Mouse (Mus musculus): ENCODE data around the gene Col8a2.

Col8a2 gene

DNA sequence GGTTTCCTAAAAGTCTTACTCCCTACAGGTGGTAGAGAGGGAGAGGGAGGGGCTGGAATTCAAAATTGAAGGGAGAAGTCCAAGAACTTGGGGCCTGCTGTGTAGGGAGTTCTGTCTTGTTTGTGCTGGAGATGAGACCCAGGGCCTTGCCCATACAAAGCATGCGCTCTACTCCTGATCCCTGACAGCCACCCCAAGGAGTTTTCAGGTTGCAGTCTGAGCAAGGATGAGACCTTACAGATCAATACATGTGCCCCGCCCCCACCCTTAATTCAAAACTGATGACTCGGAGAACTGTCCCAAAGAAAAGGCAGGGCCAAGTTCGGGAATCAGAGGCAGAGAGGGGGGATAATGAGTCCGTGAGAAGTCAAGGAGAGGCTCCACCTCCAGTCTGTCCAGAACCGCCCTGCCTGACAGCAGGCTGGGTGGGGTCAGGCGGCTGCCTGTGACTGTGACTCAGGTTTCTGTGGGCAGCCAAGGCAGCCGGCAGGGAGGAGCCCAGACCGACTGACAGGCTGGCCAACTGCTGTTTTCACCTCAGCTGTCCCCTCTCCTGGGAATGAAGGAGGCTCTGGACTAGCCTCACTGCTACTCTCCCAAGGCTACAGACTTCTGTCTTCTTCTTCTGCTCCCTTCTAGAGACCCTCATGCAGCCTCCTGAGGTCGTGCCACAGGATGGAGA lies 25.9 kb upstream of the Col8a2 start:
- peak; percentile 85 for DNase-seq (ENCODE audit: low spot score)

DNA sequence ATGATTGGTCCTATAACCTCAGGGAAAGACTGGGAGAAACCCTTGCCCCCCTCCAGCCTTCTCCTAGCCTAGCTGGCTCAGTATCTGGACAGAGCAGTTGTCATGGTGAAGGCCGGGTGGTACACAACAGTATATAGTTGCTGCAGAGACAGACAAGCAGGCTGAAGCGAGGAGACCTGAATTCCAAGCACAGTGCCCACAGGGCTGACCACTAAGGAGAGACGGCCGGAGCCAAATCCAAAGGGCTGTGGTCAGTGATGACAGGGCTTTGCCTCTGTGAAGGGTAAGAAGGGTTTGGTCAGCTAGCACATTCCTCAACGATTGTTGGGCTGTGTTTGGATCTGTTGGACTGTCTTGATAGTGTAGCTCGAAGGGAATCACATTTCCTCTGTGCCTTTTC lies 25.3 kb upstream of the Col8a2 start:
- no peak for DNase-seq (ENCODE audit: low spot score)

DNA sequence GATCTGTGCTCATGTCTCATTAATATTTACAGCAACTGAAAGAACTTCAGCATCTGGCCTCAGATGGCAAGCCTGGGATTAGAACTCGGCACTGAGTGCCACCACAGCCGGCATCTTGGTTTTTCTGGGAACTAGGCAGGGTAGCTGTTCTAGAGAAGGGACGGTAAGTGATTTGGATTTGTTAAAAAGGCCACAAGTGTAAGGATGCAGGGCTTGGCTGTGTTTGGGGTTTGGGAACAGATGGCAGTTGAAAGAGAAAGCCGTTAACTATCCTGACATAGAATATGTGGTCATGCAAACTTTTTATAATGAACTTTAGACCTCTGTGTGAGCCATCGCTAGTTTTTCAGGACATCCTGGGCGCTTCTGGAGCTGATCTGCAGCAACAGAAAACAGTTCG lies 24.9 kb upstream of the Col8a2 start:
- no peak for DNase-seq (ENCODE audit: low spot score)

DNA sequence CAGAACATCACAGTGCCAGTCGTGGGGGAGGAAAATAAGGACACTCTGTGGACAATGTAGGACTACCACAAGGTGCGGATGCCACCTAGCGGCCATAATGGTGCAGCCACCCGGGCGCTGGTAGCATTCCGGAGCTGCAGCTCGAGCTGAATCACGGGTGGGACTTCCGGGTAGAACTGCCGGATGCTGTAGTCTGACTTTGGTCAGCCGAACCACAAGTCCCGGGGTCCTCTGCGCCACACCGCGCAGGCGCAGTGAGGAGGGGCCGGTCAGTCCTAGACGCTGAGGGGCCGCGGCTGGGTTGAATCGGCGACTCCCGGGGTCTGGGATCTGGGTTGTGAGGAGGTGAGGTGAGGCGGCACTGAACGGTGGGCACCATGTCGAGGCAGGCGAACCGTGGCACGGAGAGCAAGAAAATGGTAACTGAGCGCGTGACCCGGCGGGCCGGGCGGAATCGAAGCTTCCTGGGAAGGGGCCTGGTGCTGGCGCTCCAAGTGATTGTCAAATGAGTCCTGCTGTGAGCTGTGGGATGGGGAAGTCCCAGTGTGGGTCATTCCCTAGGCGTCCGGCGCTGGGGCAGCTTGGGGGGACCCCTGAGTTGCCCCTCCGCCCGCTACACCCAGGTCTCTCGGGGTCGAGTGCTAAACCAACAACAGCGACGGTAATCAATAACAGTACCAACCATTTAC lies 24.3 kb upstream of the Col8a2 start, which contains the start of gene Trappc3:
Gene Trappc3 (plus strand): TSS at position 207 of the 689 bp plus-strand sequence.
- DNase-seq (ENCODE audit: low spot score), result peak; percentile 99

DNA sequence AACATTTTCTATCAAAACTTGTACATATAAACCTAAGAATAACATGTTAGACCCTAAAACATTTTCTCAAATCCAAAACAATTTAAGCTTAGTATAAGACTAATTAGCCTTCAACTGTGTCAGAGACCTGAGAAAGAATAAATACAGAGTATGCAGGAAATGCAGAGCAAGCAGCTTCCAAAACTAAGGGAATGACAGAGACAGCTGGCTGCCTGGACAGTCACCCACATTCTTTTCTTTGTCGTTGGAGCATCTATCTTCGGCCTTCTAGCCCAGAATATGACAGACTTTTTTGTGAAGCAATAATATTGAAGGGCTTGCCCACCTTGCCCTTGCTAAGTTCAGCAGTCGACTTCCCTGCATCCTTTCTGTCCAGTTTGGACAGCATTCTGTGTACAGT lies 17.3 kb upstream of the Col8a2 start:
- no peak for DNase-seq (ENCODE audit: low spot score)

DNA sequence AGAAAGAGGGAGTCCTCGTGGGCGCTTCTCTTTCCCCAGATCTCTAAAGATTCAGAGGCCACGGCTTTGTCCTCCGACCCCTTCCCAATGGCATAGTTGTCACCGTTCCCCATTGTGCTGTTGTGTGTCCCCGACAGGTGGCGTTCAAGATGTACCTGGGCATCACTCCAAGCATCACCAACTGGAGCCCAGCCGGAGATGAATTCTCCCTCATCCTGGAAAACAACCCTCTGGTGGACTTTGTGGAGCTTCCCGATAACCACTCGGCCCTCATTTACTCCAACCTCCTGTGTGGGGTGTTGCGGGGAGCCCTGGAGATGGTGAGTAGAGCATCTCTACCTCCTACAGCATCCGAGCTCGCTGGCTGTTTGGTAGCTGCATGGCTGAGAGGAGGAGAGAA lies 12.8 kb upstream of the Col8a2 start:
- DNase-seq (ENCODE audit: low spot score), result no peak

DNA sequence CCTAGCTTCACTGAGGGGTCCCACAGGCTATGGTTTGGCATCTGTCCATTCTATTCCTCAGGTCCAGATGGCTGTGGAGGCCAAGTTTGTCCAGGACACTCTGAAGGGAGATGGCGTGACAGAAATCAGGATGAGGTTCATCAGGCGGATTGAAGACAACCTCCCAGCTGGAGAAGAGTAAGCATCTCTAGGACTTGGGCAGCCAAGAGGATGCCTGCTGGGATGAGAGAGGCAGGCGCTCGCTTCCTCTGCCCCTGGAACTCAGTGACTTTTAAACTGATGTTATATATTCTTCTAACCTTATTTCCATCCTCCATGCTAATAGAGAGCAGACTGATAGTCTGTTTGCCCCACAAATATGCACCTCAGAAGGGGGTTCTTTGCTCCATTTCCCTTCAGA lies 11.5 kb upstream of the Col8a2 start:
- no peak for DNase-seq (ENCODE audit: low spot score)

DNA sequence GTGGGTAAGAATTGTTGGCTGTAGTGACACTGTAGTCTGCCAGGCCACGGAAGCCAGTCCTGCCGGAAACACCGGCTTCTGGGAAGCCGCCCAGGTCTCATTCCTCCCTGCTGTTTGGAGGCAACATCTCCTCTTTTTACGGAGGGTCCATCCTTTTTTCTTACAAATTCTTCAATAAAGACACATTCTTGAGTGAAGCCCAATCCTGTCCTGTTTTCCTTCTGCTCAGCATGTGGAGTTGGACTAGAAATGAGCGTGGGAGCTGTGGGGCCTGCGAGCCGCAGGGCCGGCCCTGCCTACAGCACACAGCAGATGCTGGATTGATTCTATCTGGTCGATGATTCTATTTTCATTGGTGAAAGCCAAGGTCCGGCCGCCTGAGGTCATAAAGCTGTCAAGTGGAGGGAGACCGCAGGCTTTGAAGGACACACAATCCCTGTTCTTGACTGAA lies 10.9 kb upstream of the Col8a2 start:
- DNase-seq (ENCODE audit: low spot score), result no peak

DNA sequence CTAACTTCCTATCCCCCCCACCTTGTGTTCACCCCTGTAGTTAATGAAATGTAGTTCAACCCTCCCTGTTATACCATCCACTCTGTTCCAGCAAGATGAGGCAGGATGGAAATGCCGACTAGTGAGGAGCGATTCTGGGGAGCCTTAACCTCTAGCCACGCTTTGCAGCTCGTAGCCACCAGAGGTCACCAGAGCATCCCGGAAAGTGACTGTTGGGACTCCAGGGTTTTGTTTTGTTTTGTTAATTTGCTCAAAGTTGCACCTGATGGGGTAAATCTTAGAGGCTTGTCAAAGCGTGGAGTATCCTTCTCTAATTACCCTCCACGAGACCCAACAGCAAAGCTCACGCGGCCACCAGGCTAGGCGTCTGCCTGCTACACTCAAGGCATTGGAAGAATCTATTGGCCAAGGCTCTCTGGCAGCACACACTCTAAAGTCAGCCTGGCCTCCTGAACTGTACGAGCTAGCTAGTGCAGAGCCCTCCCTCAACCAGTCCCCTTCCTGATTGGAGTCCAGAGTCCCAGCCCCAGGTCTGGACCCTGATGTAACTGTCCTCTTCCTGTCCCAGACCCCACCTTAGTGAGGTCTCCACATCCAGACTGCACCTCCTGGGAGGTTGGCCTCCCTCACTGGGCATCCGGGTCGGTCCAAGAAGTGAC lies 8.6 kb upstream of the Col8a2 start:
- DNase-seq (ENCODE audit: low spot score), result peak; percentile 86

DNA sequence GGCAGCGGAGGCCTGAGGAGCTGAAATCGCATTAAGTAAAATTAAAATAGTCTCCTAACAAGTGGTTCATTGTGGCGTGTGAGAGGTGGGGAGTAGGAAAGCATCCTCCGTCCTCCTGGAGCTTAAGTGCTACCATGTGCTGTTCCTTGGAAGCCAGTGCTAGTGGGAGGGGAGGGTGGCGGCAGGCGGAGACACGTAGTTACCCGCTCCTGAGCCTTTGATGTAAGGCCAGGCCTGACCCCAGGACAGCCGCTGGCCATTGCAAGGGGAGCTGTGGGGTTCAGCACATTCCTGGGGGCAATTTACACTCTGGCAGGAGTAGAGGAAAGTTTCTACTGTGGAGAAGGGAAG lies 8.1 kb upstream of the Col8a2 start:
- DNase-seq (ENCODE audit: low spot score), result peak; percentile 67

DNA sequence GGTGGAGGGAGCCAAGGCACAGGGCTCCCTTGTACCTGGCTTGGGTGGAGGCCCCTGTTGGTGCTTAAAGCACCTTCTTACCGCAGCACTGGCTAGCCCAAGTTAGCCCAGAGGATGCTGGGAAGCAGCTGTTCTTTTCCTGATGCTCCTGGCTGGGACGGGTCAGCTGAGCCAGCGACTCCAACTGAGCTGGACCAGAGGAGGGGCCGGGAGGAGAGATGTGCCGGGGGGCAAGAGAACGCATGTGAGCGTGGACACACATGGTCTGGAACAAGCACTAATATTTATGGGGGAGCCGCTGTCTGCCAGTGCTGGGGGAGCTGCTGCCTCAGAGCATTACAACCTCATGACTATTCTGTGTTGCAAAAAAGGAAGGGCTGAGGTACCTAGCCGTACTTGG lies 7.6 kb upstream of the Col8a2 start:
- no peak for DNase-seq (ENCODE audit: low spot score)

DNA sequence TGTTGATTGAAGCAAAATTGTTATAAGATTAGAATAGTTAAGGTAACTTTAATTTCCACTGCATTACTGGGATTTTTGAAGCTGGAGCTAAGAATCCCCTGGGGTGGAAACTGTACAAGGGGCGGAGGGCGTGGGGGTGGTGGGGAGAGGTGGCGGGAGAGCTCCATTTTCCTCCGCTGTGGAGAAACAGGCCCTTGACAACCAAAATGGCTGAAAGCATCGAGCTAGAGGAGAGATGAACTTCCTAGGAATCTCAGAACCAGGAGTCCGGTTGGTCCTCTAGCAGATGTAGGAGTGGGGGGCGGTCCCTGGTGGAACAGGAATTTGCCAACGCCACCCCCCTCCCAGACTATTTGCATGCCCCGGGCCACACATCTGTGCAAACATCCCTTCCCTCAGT lies 4.9 kb upstream of the Col8a2 start:
- no peak for DNase-seq (ENCODE audit: low spot score)

DNA sequence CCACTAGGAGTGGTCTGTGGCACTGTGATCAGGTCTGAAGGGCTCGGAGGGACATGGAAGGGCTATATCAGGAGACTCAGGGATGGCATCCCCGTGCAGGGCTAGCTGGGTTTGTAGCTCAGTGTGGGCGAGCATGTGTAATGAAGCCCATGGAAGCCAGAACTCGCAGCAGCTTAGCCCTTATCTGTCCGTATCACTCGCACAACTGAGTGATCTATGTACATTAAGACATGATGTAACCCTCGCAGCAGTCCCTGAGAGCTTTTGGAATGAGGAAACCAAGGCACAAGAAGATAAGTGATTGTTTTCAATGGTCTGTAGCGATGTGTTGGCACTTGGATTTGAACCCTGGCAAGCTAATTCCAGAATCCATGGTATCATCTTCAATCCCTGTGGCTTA lies 3.0 kb upstream of the Col8a2 start:
- no peak for DNase-seq (ENCODE audit: low spot score)

DNA sequence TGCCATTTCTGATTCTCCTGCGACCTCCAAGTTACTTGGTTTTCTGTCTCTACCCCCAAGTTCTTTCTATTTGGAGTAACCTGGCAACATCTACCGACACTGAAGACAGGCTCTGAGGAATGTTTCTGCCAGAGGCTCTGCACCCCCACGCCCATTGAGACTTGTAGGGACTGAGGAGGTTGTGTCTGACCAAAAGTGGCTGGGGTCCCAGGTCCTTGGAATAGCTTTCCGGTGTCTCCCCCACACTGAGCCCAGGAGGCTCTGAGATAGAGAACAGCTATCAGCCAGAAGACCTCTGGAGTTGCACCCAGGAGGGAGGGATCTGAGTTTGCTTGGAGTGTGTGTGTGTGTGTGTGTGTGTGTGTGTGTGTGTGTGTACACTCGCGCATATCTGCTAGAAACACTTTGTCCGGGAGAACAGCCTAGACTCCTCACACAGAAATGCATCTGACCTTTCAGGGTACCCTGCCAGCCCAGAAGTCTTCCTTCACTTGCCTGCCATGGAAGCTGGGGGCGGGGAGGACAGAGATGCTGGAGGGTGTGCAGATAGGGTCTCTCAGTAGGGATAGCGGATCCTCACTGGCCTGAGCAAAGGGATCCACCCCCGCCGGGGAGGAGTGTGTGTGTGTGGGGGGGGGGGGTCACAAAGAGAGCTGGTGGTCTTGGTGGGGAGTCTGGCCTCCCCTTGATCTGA lies 856 bp downstream of the Col8a2 start:
- no peak for DNase-seq (ENCODE audit: low spot score)

DNA sequence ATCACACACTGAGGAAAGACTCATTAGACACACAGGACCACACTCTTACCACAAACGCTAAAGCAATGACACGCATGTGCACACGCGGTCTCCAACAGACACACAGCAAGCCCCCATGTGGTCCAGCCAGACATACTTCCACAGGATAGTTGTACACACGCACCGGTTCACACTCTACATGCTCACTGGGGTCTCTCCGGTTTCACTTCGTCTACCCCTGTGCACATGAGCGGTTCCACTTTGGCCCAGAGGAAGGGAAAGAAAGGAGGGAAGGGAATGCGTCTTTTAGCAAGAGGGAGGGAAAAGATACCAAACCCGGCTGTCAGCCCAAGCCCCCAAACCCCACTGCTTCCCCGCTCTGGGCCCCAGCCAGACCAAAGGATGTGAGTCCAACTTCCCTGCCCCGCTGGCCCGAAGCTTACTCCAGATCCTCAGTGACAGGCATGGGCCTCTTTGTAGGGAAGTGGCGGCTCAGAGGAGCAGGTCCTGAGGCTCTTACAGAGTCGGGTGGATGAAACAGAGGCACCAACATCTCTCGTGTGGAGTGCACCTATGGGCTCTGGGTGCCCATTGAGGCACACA lies 1.6 kb downstream of the Col8a2 start:
- DNase-seq (ENCODE audit: low spot score), result no peak

DNA sequence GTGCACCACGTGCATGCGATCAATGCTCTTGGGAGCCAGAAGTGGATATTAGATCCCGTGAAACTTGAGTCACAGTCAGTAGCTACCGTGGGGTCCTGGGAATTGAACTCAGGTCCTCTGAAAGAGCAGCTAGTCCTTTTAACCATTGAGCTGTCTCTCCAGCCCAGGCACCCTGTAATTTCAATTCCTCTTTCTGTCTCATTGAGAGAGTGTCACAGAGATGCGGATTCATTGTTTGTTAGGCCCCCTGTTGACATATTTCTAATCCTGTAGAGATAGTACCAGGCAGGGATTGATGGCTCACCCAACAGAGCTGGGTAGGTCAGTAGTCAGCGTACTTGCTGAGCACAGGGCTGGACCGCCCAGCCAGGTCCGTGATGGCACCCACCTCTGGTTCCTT lies 3.7 kb downstream of the Col8a2 start:
- no peak for DNase-seq (ENCODE audit: low spot score)

DNA sequence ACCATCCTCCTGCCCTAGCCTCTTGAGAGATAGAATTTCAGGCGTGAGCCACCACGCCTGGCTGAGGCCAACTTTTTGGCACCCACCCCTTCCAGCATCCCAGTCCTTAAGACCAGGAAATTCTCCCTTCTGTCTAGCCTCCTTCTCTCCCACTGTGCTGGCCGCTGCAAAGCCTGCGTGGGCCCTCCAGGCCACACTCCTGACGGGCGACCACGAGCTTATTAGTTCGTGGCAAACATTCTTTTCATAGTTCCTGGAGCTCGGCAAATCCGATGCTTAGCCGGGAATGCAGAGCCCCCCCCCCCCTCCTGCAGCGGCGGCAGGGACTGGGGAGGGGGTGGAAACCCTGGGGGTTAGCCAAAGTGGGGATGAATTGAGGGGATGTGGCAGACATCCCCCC lies 4.6 kb downstream of the Col8a2 start:
- DNase-seq (ENCODE audit: low spot score), result no peak

DNA sequence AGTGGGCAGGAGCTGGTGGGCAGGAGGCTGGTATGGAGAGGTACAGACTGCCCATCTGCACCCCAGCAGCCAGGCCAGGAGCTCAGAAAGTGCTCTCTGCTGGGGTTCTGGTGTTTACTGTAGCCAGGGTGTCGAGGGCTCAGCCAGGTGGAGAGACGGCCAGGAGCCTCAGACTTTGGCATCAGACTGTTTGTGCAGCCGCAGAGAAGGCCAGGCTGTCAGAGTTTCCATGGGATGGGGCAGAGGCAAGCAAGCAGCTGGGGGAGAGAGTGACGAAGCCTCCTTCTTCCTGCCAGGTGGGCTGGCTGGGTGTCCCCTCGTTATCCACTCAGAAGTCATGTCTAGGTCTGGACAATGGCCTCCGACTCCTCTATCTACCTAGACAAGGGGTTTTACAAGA lies 8.6 kb downstream of the Col8a2 start:
- no peak for DNase-seq (ENCODE audit: low spot score)

DNA sequence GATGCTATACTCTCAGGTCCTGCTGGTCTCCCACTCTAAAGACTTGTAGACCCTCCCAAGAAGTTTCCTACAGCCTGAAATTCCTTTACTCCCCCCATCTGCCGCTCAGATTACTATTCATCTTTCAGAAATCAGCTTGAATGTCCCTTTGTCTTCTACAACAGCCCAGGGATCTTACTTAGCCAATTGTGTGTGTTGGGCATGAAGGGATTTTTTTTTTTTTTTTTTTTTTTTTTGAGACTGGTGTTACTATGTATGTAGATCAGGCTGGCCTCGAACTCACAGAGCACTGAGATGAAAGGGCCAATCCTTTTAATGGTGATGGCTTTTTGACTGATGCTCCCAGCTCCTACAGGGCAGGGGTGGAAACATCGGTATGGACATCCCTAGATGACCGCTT lies 9.3 kb downstream of the Col8a2 start:
- no peak for DNase-seq (ENCODE audit: low spot score)

DNA sequence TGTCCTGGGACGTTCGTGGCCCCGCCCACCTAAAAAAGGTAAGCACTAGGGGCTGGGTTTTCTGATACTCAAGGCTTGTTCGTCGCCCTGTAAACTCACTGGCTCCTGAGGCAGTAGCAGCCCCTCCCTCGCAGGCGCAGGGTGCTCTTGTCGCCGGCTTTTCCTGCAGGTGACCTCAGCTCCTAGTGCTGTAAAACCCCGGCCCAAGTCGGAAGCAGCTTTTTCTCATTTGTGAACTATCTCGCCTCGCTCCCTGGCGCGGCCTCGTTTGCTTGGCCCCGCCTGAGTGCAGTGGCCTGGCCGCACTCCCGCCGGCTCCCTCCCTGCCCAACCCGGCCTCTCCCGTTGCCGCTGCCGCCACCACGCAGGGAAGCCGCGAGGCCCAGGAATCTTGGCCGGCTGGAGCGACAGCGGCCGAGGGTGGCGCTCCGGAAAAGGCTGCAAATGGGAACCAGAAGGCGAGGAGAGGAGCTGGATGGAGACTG lies 10.1 kb downstream of the Col8a2 start:
- peak; percentile 71 for DNase-seq (ENCODE audit: low spot score)

DNA sequence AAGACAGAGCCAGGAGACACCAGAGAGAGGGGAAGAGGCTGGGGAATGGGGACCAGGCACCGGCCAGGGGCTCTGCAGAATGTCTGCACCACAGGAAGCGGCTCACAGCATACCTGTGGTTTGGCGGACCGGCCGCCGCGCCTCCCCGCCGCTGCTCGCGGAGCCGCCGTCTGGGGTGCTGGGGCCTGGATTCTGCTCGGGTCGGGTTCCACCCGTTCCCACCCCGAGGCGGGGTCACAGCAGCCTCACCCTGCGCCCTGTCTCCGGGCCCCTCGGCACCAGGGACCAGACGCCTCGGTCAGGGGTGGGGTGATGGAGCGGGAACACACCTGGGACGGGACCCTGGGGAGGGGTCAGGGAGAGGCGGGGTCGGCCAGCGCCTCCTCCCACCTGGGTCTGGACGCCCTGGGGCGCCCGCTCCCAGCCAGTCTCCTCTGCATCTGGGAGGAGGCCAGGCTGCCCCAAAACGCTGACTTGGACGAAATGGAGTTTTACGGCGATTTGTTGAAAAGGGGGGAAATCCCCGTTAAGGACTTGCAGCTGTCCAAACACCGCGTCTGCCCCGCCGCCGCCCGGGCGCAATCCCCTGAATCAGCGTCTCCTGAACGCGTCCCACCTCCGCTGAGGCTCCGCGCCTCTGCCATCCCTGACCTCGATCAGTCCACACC lies 14.5 kb downstream of the Col8a2 start:
- DNase-seq (ENCODE audit: low spot score), result peak; percentile 67

All from embryo, embryonic 10 days (tissue).